Mouse (Mus musculus) adrenal gland, adult (tissue): ENCODE data around the gene Ccr7.
A peak's percentile ranks its signal among the peaks of the same experiment; 100 is the strongest.

Experiments
- DNase-seq, 2 experiments: peaks; one replicate each; pipeline ENCODE4 v3.0.0; 2022 to 2023; ENCODE audit warnings: low spot score in 1 of 2; ENCODE audit not compliant: inconsistent age in 2 of 2

Ccr7 gene

GRCm38 (mm10) chr11:99118420-99118819 is 36.5 kb downstream of the Ccr7 start:
- no peak for DNase-seq

- no peak for DNase-seq
Measured at GRCm38 (mm10) chr11:99117907-99118306, 37.0 kb downstream of the Ccr7 start.

GRCm38 (mm10) chr11:99115940-99116339 is 38.9 kb downstream of the Ccr7 start:
- DNase-seq = no peak

GRCm38 (mm10) chr11:99113111-99113510 is 41.8 kb downstream of the Ccr7 start:
- no peak for DNase-seq

- DNase-seq = no peak
Measured at GRCm38 (mm10) chr11:99112700-99113099, 42.2 kb downstream of the Ccr7 start.

GRCm38 (mm10) chr11:99111631-99112030 is 43.2 kb downstream of the Ccr7 start:
- no peak for DNase-seq

- no peak for DNase-seq
Measured at GRCm38 (mm10) chr11:99111155-99111554, 43.7 kb downstream of the Ccr7 start.

- DNase-seq = no peak
Measured at GRCm38 (mm10) chr11:99110370-99111110, 44.3 kb downstream of the Ccr7 start.

GRCm38 (mm10) chr11:99108296-99108695 is 46.6 kb downstream of the Ccr7 start:
- peak in 1 of 2 experiments; percentile 66 for DNase-seq

GRCm38 (mm10) chr11:99105981-99106726 is 48.7 kb downstream of the Ccr7 start:
- no peak for DNase-seq

- DNase-seq = no peak
Measured at GRCm38 (mm10) chr11:99104609-99105410, 50.1 kb downstream of the Ccr7 start.

- DNase-seq = no peak
Measured at GRCm38 (mm10) chr11:99102575-99103270, 52.2 kb downstream of the Ccr7 start.

GRCm38 (mm10) chr11:99101693-99102092 is 53.2 kb downstream of the Ccr7 start:
- no peak for DNase-seq

- no peak for DNase-seq
Measured at GRCm38 (mm10) chr11:99100215-99100614, 54.7 kb downstream of the Ccr7 start.

- peak in 1 of 2 experiments; percentile 52 for DNase-seq
Measured at GRCm38 (mm10) chr11:99099516-99099915, 55.4 kb downstream of the Ccr7 start.

- no peak for DNase-seq
Measured at GRCm38 (mm10) chr11:99098924-99099323, 56.0 kb downstream of the Ccr7 start.

- DNase-seq = no peak
Measured at GRCm38 (mm10) chr11:99096996-99097774, 57.7 kb downstream of the Ccr7 start.

GRCm38 (mm10) chr11:99096417-99096816 is 58.5 kb downstream of the Ccr7 start:
- DNase-seq = no peak

GRCm38 (mm10) chr11:99095759-99096158 is 59.1 kb downstream of the Ccr7 start:
- no peak for DNase-seq
